Mouse (Mus musculus) bone marrow, adult 2 months (tissue): ENCODE data around the gene 2410137M14Rik. TPM values are rescaled to one million over a fixed set of nuclear protein-coding genes. Genes with fewer than 3 reads are reported as not detected.

Experiments
- H3K27ac ChIP-seq: fragments of 200-500 bp; 2 replicates; pipeline ENCODE4 v1.5.1; 2012; ENCODE audit warnings: low read depth, mild to moderate bottlenecking, control low read depth, inconsistent platforms, low read length; ENCODE audit not compliant: control insufficient read depth, poor library complexity, insufficient read depth
- H3K4me1 ChIP-seq: fragments of 200-500 bp; 2 replicates; pipeline ENCODE4 v1.6.1; 2011; ENCODE audit warnings: low read length; ENCODE audit not compliant: control insufficient read depth, insufficient read depth
- H3K4me3 ChIP-seq: fragments of 200-500 bp; replicated peaks from 2 replicates; pipeline ENCODE3; 2011; ENCODE audit warnings: mild to moderate bottlenecking, low read depth, low read length, control low read depth; ENCODE audit not compliant: control insufficient read depth
- CTCF ChIP-seq: fragments of 200-500 bp; IDR thresholded peaks from 2 replicates; pipeline ENCODE4 v1.5.1; 2011; ENCODE audit warnings: low read length, control low read depth; ENCODE audit not compliant: control insufficient read depth, insufficient read depth
- POLR2A ChIP-seq: fragments of 200-500 bp; IDR thresholded peaks from 2 replicates; pipeline ENCODE4 v1.6.1; 2011; ENCODE audit warnings: low read depth, mild to moderate bottlenecking, control low read depth, low read length, borderline replicate concordance; ENCODE audit not compliant: control insufficient read depth
- WGBS: fragments of 180-500 bp; shearing (Covaris S2); methylation state at CpG from one replicate; pipeline ENCODE4 v1.1.7; 2018; 5-methylcytosine and 5-hydroxymethylcytosine counted together
- polyA plus RNA-seq: library from polyadenylated mRNA; stranded (reverse); fragments of >200 nt; gene quantifications from 2 replicates; pipeline ENCODE4 v1.2.4, GENCODE M21; 2011; ENCODE audit warnings: low replicate concordance; ENCODE audit not compliant: missing spikeins, insufficient read depth, insufficient read length

Gene 2410137M14Rik
- polyA plus RNA-seq, 1 experiment: 1.8 TPM

GRCm38 (mm10) chr17:37018328-37018727, 37.3 kb upstream of the 2410137M14Rik start:
- TF ChIP-seq POLR2A (no peak), CTCF (no peak)
- no peak overlapping the region for H3K4me3 ChIP-seq
- WGBS: 82% methylated on average over 3 of the region's 3 CpGs
- H3K4me1 ChIP-seq: no peaks in the 10 kb centered on the region
- H3K27ac ChIP-seq: no peak overlapping the region

GRCm38 (mm10) chr17:37016333-37016732, 35.3 kb upstream of the 2410137M14Rik start:
- no peak overlapping the region for H3K4me3 ChIP-seq
- no peak for TF ChIP-seq CTCF
- TF ChIP-seq POLR2A: no peak
- H3K4me1 ChIP-seq: no peaks in the 10 kb centered on the region
- no peak overlapping the region for H3K27ac ChIP-seq

GRCm38 (mm10) chr17:37012141-37012540, 31.1 kb upstream of the 2410137M14Rik start:
- TF ChIP-seq POLR2A: no peak
- TF ChIP-seq CTCF: no peak
- no peak overlapping the region for H3K27ac ChIP-seq
- H3K4me1 ChIP-seq: no peaks in the 10 kb centered on the region; the same call in 1 of the 2 replicates
- WGBS: 82% methylated on average over 5 of the region's 5 CpGs
- H3K4me3 ChIP-seq: no peak overlapping the region

GRCm38 (mm10) chr17:37011719-37012118, 30.7 kb upstream of the 2410137M14Rik start:
- Histone ChIP-seq H3K27ac (no peak overlapping the region), H3K4me1 (no peaks in the 10 kb centered on the region; the same call in 1 of the 2 replicates), H3K4me3 (no peak overlapping the region)
- TF ChIP-seq CTCF (no peak), POLR2A (no peak)
- 82% methylated on average over 3 of the region's 3 CpGs for WGBS

GRCm38 (mm10) chr17:37009460-37010042, 28.5 kb upstream of the 2410137M14Rik start:
- no peak overlapping the region for H3K27ac ChIP-seq
- TF ChIP-seq CTCF: no peak
- no peak for TF ChIP-seq POLR2A
- WGBS: 34% methylated on average over 17 of the region's 17 CpGs
- H3K4me1 ChIP-seq: no peaks in the 10 kb centered on the region; the same call in 1 of the 2 replicates
- H3K4me3 ChIP-seq: no peak overlapping the region

- H3K4me1 ChIP-seq: no peaks in the 10 kb centered on the region; the same call in 1 of the 2 replicates
- WGBS: 90% methylated on average over 6 of the region's 6 CpGs
- TF ChIP-seq CTCF (no peak), POLR2A (no peak)
- H3K27ac ChIP-seq: no peak overlapping the region
- no peak overlapping the region for H3K4me3 ChIP-seq
Observed at GRCm38 (mm10) chr17:37008161-37008560, 27.1 kb upstream of the 2410137M14Rik start.

- WGBS: 66% methylated on average over 4 of the region's 4 CpGs
- no peak overlapping the region for H3K27ac ChIP-seq
- H3K4me1 ChIP-seq: no peaks in the 10 kb centered on the region; the same call in 1 of the 2 replicates
- no peak overlapping the region for H3K4me3 ChIP-seq
- TF ChIP-seq POLR2A: no peak
- TF ChIP-seq CTCF: no peak
Observed at GRCm38 (mm10) chr17:37003366-37003765, 22.3 kb upstream of the 2410137M14Rik start.

GRCm38 (mm10) chr17:37002364-37003330, 21.6 kb upstream of the 2410137M14Rik start:
- TF ChIP-seq POLR2A (no peak), CTCF (no peak)
- Histone ChIP-seq H3K4me1 (no peaks in the 10 kb centered on the region; the same call in 1 of the 2 replicates), H3K27ac (no peak overlapping the region)

More at GRCm38 (mm10) chr17:37002364-37003330, 21.6 kb upstream of the 2410137M14Rik start:
- H3K4me3 ChIP-seq: peak overlapping the region; percentile 16
- WGBS: 2% methylated on average over 49 of the region's 49 CpGs
